Mouse (Mus musculus): Measurements from ENCODE around the gene Rdh13. TPM values are rescaled to one million over a fixed set of nuclear protein-coding genes. Genes with fewer than 3 reads are reported as not detected.
A peak's percentile ranks its signal among the peaks of the same experiment; 100 is the strongest.
"Not testable (repeated sequence)": the region's sequence is repeated elsewhere in the genome, so short reads cannot be mapped to it uniquely, and the experiment has no call there.

Rdh13 gene
- total RNA-seq, 2 experiments from 2014 or later: 31.4 to 35.8 TPM

DNA sequence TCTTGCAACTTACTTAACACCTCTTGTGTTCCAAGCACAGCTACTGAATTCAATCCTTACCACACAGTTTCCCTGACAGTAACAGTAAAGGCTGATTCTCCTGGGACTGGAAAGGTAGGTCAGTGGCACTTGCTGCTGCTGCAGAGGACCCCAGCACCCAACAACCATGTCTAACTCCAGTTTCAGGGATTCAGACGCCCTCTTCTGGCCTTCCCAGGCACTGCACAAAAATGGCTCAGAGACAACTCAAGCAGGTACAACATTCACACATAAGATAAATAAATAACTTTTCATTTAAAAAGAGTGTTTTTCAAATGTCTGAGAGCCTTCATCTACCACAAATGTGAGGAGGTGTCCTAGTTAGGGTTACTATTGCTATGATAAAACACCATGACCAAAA, 1.7 kb upstream of the Rdh13 start:
- intact Hi-C loops (cut with DNase I): loop anchor here (10.0 kb wide), 1 partner anchor 752 kb away; the partner anchor contains the start of genes Mboat7 and Tsen34
- DNase-seq (ENCODE audit: low spot score): no peak

DNA sequence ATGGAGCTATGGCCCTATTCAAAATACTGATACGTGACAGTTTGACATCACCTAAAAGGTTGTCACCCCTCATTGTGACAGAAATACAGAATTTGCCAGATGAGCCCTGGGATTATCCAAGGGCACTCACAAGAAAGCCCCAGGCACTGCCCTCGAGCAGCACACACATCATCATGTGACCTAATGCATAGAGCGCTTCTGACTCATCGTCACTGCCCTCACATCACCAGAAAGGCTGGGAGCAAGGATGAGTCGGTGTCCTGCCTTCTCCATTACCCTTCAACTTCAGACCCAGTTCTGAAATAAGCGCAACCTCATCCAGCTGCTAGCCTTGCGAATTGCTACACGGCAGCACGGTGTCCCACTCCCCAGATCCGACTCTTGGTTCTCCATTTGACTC, 4.9 kb downstream of the Rdh13 start:
- intact Hi-C loops (cut with DNase I): loop anchor here (10.0 kb wide), 1 partner anchor 746 kb away; the partner anchor contains the start of genes Mboat7 and Tsen34
- DNase-seq (ENCODE audit: low spot score): no peak

DNA sequence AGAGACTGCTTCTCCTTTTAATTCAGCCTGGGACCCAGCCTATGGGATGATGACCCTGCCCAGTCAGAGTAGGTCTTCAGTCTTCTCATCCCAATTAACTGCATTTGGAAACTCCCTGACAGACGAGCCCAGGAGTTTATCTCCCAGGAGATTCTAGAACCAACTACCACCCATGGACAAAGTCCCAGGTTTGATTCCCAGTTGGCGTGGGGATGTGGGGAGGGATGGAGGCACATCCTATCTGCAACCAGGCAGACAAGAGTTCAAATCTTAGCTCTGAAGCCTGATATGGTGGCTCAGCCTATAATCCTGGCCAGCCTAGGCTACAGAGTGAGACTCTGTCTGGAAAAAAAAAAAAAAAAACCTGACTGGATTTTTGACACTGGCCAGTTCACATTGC, 7.7 kb downstream of the Rdh13 start:
- intact Hi-C loops (cut with DNase I): no loop called here

DNA sequence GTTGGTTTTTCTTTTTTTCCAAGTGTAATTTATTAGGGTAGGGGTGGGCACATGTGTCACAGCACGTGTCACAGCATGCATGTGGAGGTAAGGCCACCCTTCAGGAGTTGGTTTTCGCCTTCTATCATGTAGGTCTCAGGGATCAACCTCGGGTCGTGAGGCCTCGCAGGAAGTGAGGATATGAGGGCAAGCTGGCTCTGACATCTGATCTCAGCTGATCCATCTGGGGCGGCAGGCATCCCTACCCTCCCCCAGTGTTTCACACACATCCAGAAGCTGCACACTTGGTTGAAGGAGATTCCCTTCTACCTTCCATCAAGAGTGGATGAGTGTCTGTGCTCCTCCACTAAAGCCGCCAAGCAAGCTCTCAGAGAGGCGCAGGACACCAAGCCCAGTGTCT, 13.4 kb downstream of the Rdh13 start:
- intact Hi-C loops (cut with DNase I): loop anchor here (2.0 kb wide), 1 partner anchor 39 kb away; no protein-coding TSS in a partner anchor
- no peak for DNase-seq (ENCODE audit: low spot score)

More for the DNA sequence above, 7.7 kb downstream of the Rdh13 start:
- no peak for DNase-seq (ENCODE audit: low spot score)

DNA sequence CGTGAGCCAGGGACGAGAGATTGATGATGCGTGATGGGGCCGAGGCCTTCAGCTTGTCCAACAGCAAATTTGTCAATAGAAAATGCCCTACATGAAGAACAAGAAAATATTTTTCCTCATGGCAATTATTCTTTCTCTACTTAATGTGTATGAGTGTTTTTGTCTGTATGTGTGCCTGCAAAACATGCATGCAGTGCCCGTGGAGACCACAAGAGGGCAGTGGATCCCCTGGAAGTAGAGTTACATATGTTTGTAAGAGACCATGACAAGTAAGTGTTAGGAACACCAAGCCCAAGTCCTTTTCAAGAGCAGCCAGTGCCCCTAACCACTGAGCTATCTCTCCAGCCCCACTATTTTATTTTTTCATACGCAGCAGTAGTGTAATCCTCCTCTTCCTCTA, 13.9 kb downstream of the Rdh13 start:
- intact Hi-C loops (cut with DNase I): loop anchor here (2.0 kb wide), 1 partner anchor 93 kb away; the partner anchor contains the start of gene Tnni3
- peak; percentile 26 for DNase-seq (ENCODE audit: low spot score)

DNA sequence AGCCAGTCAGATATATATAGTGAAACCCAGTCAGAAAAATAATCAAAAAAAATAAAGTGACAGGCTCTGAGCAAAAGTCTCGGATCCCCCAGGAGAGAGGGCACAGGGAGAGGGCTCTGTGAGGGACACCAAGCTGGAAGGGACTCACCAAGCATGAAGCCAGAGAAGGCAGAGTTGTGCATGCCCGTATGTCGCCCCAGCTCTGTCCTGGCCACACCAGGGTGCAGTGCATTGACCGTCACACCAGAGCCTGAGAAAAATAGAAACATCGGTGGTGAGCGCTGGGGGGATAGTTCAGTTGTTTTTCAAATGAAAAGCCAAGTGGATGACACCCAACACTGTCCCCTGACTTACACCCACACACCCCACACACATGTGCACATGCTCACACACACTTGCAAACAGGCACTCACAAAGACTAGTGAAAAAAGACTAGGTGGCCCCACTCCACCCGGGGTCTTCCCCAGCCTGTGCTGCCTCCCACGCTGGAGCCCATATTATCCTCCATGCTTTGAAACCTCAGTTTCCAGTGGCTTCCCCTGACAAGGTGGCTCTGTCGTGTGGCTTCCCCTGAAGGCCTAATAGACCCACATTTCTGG, 15.1 kb downstream of the Rdh13 start:
- intact Hi-C loops (cut with DNase I): loop anchor here (2.0 kb wide), 1 partner anchor 94 kb away; the partner anchor contains the start of gene Tnni3
- DNase-seq (ENCODE audit: low spot score): no peak

DNA sequence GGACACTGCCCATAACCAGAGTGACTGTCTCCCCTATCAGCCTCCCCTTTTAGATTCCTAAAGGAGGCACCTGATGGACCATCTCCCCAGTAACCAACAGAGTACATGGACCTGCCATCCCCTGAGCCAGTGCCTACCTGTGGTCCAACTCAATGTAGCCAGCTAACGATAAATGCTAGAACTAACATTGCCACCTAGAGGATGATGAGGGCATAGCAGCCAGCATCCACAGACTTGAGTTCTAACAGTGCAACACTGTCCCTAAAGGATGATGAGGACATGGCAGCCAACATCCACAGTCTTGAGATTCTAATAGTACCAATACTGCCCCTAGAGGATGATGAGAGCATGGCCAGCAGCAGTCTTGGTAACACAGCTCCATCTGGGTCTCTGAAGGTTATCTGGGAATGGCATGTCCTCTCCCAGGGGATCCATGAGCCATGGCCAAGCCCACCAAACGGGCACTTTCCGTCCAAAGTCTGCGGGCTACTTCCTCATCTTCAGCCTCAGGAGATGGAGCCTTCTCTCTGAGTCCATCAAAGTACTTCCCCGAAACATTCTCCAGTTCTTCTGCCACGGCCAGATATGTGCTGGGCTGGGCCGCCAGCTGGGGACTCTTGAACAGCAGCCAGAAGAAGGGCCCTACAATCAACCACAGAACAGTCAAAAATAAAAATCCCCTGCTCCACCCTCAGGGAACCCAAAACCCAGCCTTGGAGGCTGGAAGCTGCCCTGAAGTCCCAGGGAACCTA, 18.1 kb downstream of the Rdh13 start:
- intact Hi-C loops (cut with DNase I): loop anchor here (2.0 kb wide), 3 partner anchors 131 to 325 kb away; no protein-coding TSS in a partner anchor
- peak; percentile 72 for DNase-seq (ENCODE audit: low spot score)

DNA sequence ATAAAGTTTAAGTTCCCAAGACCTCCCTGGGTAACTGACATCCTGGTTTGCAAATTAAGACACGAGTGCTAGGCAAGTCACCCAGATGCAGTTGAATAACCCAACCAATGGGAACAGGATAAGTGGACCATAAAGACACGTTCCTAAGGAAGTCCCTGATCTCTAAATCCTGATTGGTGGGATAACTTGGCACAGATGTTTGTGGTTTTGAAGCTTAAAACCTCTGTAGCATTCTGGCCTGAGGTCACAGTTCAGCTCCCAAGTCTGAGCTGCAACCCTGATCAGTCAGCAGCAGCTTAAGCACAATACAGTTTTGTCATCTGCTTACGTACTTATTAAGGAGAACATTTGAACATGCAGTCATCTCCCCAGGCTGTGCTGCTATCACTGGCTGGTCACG, 25.2 kb downstream of the Rdh13 start:
- intact Hi-C loops (cut with DNase I): no loop called here
- DNase-seq (ENCODE audit: low spot score): no peak

DNA sequence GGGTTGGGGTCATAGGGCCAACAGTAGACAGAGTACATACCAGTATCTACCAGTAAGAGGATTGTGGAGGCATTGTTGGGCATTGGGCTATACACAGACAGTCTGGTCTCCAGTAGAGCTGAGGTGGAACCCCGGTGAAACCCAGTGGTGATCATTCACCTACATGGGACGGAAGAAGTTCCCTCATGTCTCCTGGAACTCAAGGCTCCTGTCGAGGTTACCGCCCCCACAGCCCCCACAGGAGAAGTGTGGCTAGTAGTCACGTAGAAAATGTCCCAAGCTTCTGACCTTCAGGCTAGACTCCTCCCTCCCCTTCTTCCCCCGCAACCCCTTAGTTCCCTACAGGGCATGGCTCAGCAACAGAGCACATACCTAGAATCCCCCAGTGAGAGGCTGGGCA, 25.8 kb downstream of the Rdh13 start:
- intact Hi-C loops (cut with DNase I): no loop called here
- DNase-seq (ENCODE audit: low spot score): no peak

DNA sequence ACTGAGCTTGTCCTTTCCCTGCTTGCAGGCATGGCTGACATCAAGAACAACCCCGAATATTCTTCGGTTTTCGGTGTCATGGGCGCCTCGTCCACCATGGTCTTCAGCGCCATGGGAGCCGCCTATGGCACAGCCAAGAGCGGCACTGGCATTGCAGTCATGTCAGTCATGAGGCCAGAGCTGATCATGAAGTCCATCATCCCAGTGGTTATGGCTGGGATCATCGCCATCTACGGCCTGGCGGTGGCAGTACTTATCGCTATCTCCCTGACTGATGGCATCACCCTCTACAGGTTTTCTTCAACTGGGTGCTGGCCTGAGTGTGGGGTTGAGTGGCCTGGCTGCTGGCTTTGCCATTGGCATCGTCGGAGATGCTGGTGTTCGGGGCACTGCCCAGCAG, 33.0 kb downstream of the Rdh13 start:
- DNase-seq (ENCODE audit: low spot score); intact Hi-C loops (cut with DNase I): not testable (repeated sequence)

DNA sequence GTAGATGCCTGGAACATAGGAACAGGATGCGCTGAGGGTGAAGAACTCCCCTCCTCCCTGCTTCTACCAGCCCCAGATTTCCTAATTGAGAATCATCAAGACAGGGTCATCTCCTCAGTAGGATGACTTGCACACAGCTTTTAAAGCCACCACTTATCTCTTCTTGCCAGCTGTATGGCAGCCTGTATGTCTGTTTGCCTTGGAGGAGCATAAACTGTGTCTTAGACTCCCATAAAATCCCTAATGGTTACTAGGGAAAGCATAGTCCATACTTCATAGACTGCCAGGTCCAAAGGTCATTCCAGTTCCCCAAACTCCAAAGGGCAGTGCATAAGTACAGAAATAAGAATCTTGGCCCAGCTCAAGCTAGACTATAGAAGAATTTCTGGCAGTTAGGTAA, 47.7 kb downstream of the Rdh13 start, which contains the start of gene Gp6:
TSS of gene Gp6 (minus strand) at position 15 of the 400 bp plus-strand sequence.
- intact Hi-C loops (cut with DNase I): no loop called here
- no peak for DNase-seq (ENCODE audit: low spot score)

Small RNA genes within 50 kb of the gene (microRNA-seq; reads per million reads assigned to microRNA genes)
- gene Gm24605 (not detected), gene Gm24752 (not detected), gene Gm25349 (not detected)

Other genes with a start within 250 kb of the Rdh13 start
- 1 to 10 TPM; 1.2 TPM for gene Lilra5, start 207.9 kb downstream of the Rdh13 start, total RNA-seq (2021)
- not detected for gene Ncr1, start 107.9 kb downstream of the Rdh13 start, total RNA-seq (2021)
- under 1 TPM; 0.16 to 0.34 TPM for gene Gp6, start 47.9 kb downstream of the Rdh13 start, total RNA-seq (2021)
- 1 to 10 TPM; 2.3 to 3.6 TPM for gene Eps8l1, start 15.0 kb upstream of the Rdh13 start, total RNA-seq (2021)
- gene Ppp1r12c, start 56.0 kb upstream of the Rdh13 start, total RNA-seq (2021): 10 to 100 TPM; 54.7 to 61.2 TPM
- 10 to 100 TPM; 26.1 to 30.7 TPM for gene Tnnt1, start 70.7 kb upstream of the Rdh13 start, total RNA-seq (2021)
- over 10,000 TPM in 1 of 2 experiments, 1,000 to 10,000 TPM in 1; 9,719 to 10,316 TPM for gene Tnni3, start 78.6 kb upstream of the Rdh13 start, total RNA-seq (2021)
- 1 to 10 TPM; 2.6 to 3.2 TPM for gene Dnaaf3, start 86.8 kb upstream of the Rdh13 start, total RNA-seq (2021)
- 1 to 10 TPM in 1 of 2 experiments, under 1 TPM in 1; 0.94 to 1.1 TPM for gene Syt5, start 101.9 kb upstream of the Rdh13 start, total RNA-seq (2021)
- not detected for gene Ptprh, start 158.4 kb upstream of the Rdh13 start, total RNA-seq (2021)
- 1 to 10 TPM; 4.9 to 6.4 TPM for gene Tmem86b, start 185.8 kb upstream of the Rdh13 start, total RNA-seq (2021)
- gene Ppp6r1, start 213.4 kb upstream of the Rdh13 start, total RNA-seq (2021): 10 to 100 TPM; 74.9 to 76.3 TPM
- gene Hspbp1, start 239.4 kb upstream of the Rdh13 start, total RNA-seq (2021): 10 to 100 TPM; 32.1 to 33.3 TPM
- gene Brsk1, start 245.0 kb upstream of the Rdh13 start, total RNA-seq (2021): 1 to 10 TPM; 1.1 to 1.3 TPM